Mouse (Mus musculus): ENCODE measurements around the gene Ccdc177. TPM values are rescaled to one million over a fixed set of nuclear protein-coding genes. Genes with fewer than 3 reads are reported as not detected.
"Not testable (repeated sequence)": the region's sequence is repeated elsewhere in the genome, so short reads cannot be mapped to it uniquely, and the experiment has no call there.

The Ccdc177 gene
- polyA plus RNA-seq, 1 experiment: 4.9 TPM

- TF ChIP-seq POLR2A (IDR thresholded peaks at IDR 0.05; ENCODE audit: borderline replicate concordance, insufficient read depth, low read length) (peak; percentile 94), CTCF (IDR thresholded peaks at IDR 0.05; ENCODE audit: borderline replicate concordance, insufficient read depth, low read depth, low read length) (no peak)
- peaks cover 24% of the 10 kb centered on the region for H3K4me1 ChIP-seq (ENCODE audit: control insufficient read depth, insufficient read depth, low read length)
- no peaks in the 10 kb centered on the region for H3K27me3 ChIP-seq (ENCODE audit: control insufficient read depth, insufficient read depth, low read length)
- peak within 1 kb of the TSS; percentile 90 for H3K27ac ChIP-seq (ENCODE audit: insufficient read depth, low read length)
- 5% methylated on average over 56 of the region's 56 CpGs for WGBS
- H3K4me3 ChIP-seq (replicated peaks; ENCODE audit: insufficient read depth, low read depth, low read length): peak within 1 kb of the TSS; percentile 54
- peak; percentile 98 to 99 for DNase-seq
Measured at GRCm38 (mm10) chr12:80789849-80790694, 29.6 kb upstream of the Ccdc177 start, which contains the start of gene Susd6. Gene Susd6 (plus strand): TSS chr12:80790510.

GRCm38 (mm10) chr12:80789276-80789675, 28.8 kb upstream of the Ccdc177 start:
- H3K4me3 ChIP-seq (replicated peaks; ENCODE audit: insufficient read depth, low read depth, low read length); H3K27ac ChIP-seq (ENCODE audit: insufficient read depth, low read length); H3K27me3 ChIP-seq (ENCODE audit: control insufficient read depth, insufficient read depth, low read length): not testable (repeated sequence)
- WGBS: 80% methylated on average over 4 of the region's 4 CpGs
- peaks cover 26% of the 10 kb centered on the region for H3K4me1 ChIP-seq (ENCODE audit: control insufficient read depth, insufficient read depth, low read length)
- DNase-seq: peak in 1 of 2 experiments; percentile 29

DNA sequence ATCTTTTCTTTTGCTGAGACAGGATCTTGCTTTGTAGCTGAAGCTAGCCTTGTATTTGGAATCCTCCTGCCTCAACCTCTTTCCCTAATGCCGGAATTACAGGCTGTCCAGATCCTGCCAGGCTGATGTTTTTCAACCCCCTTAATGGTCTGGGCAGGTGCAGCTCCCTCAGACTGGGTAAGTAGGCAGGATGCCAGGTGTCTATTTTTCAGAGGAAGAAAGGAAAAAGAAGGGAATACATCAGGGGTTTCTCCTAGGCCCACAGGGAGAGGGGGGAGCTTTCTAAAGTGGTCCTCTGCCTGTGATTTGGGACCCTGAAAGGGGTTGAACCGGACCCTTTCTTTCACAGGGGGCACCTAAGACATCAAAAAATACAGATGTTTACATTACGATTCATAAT, 27.7 kb upstream of the Ccdc177 start:
- Histone ChIP-seq H3K27me3 (ENCODE audit: control insufficient read depth, insufficient read depth, low read length) (no peaks in the 10 kb centered on the region), H3K4me3 (replicated peaks; ENCODE audit: insufficient read depth, low read depth, low read length) (no peak overlapping the region), H3K4me1 (ENCODE audit: control insufficient read depth, insufficient read depth, low read length) (peaks cover 26% of the 10 kb centered on the region), H3K27ac (ENCODE audit: insufficient read depth, low read length) (peak overlapping the region; percentile 49; the same call in 1 of the 2 replicates)
- TF ChIP-seq CTCF (IDR thresholded peaks at IDR 0.05; ENCODE audit: borderline replicate concordance, insufficient read depth, low read depth, low read length): no peak
- no peak for TF ChIP-seq POLR2A (IDR thresholded peaks at IDR 0.05; ENCODE audit: borderline replicate concordance, insufficient read depth, low read length)
- DNase-seq: no peak
- 82% methylated on average over 3 of the region's 3 CpGs for WGBS

DNA sequence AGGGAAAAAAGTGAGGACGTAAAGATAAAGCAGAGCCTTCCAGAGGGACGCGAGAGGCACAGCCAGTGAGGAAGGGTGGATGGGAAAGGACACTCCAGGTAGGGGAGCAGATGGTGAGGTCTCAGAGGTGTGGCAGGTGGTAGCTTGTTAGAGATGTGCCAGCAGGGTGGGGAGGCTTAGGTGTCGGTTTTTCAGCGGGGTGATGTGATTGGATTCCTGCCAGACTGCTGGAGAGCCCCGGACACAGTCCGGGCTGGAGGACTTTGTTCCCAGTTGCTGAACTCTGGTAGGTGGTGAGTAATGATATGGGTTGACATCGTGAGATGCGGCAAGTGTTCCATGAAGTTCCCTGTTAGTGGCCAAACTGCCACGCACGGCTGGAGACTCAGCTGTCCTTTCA, 27.1 kb upstream of the Ccdc177 start:
- TF ChIP-seq CTCF (IDR thresholded peaks at IDR 0.05; ENCODE audit: borderline replicate concordance, insufficient read depth, low read depth, low read length): no peak
- TF ChIP-seq POLR2A (IDR thresholded peaks at IDR 0.05; ENCODE audit: borderline replicate concordance, insufficient read depth, low read length): no peak
- Histone ChIP-seq H3K27me3 (ENCODE audit: control insufficient read depth, insufficient read depth, low read length) (no peaks in the 10 kb centered on the region), H3K27ac (ENCODE audit: insufficient read depth, low read length) (peak overlapping the region; percentile 49), H3K4me3 (replicated peaks; ENCODE audit: insufficient read depth, low read depth, low read length) (peak overlapping the region; percentile 23), H3K4me1 (ENCODE audit: control insufficient read depth, insufficient read depth, low read length) (peaks cover 24% of the 10 kb centered on the region)
- DNase-seq: peak; percentile 69 to 70
- 8% methylated on average over 11 of the region's 11 CpGs for WGBS

- no peak for TF ChIP-seq POLR2A (IDR thresholded peaks at IDR 0.05; ENCODE audit: borderline replicate concordance, insufficient read depth, low read length)
- TF ChIP-seq CTCF (IDR thresholded peaks at IDR 0.05; ENCODE audit: borderline replicate concordance, insufficient read depth, low read depth, low read length): no peak
- Histone ChIP-seq H3K27ac (ENCODE audit: insufficient read depth, low read length) (no peak overlapping the region), H3K27me3 (ENCODE audit: control insufficient read depth, insufficient read depth, low read length) (no peaks in the 10 kb centered on the region), H3K4me3 (replicated peaks; ENCODE audit: insufficient read depth, low read depth, low read length) (no peak overlapping the region), H3K4me1 (ENCODE audit: control insufficient read depth, insufficient read depth, low read length) (peaks cover 24% of the 10 kb centered on the region)
- DNase-seq: no peak
- WGBS: 83% methylated on average over 1 of the region's 1 CpGs
Measured at GRCm38 (mm10) chr12:80786591-80786990, 26.1 kb upstream of the Ccdc177 start.

DNA sequence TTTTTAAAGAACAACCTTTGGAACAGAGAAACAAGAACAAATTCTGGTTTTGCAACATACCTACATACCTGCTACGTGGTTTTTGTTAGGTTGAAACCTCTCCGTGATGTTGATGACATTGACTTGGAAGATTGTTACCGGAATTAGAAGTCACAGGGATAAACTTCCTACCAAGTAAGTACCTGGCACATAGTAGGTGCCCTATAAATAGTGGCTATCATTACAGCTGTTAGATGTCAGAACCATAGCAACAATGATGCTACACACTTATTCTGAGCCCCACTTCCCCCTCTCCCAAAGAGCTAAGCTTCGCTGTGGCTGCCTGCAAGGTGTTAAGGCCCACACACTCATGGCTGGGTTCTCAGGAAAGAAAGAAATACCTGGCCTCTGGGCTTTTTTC, 25.1 kb upstream of the Ccdc177 start:
- Histone ChIP-seq H3K27me3 (ENCODE audit: control insufficient read depth, insufficient read depth, low read length) (no peaks in the 10 kb centered on the region), H3K4me1 (ENCODE audit: control insufficient read depth, insufficient read depth, low read length) (peaks cover 24% of the 10 kb centered on the region), H3K4me3 (replicated peaks; ENCODE audit: insufficient read depth, low read depth, low read length) (no peak overlapping the region), H3K27ac (ENCODE audit: insufficient read depth, low read length) (peak overlapping the region; percentile 41; the same call in 1 of the 2 replicates)
- no peak for DNase-seq
- TF ChIP-seq POLR2A (IDR thresholded peaks at IDR 0.05; ENCODE audit: borderline replicate concordance, insufficient read depth, low read length): no peak
- no peak for TF ChIP-seq CTCF (IDR thresholded peaks at IDR 0.05; ENCODE audit: borderline replicate concordance, insufficient read depth, low read depth, low read length)
- 97% methylated on average over 4 of the region's 4 CpGs for WGBS

- no peak for TF ChIP-seq CTCF (IDR thresholded peaks at IDR 0.05; ENCODE audit: borderline replicate concordance, insufficient read depth, low read depth, low read length)
- no peak for TF ChIP-seq POLR2A (IDR thresholded peaks at IDR 0.05; ENCODE audit: borderline replicate concordance, insufficient read depth, low read length)
- Histone ChIP-seq H3K4me1 (ENCODE audit: control insufficient read depth, insufficient read depth, low read length) (peaks cover 24% of the 10 kb centered on the region), H3K27me3 (ENCODE audit: control insufficient read depth, insufficient read depth, low read length) (no peaks in the 10 kb centered on the region), H3K4me3 (replicated peaks; ENCODE audit: insufficient read depth, low read depth, low read length) (no peak overlapping the region), H3K27ac (ENCODE audit: insufficient read depth, low read length) (peak overlapping the region; percentile 93)
- WGBS: 89% methylated on average over 5 of the region's 5 CpGs
- DNase-seq: no peak
Measured at GRCm38 (mm10) chr12:80785005-80785404, 24.5 kb upstream of the Ccdc177 start.

DNA sequence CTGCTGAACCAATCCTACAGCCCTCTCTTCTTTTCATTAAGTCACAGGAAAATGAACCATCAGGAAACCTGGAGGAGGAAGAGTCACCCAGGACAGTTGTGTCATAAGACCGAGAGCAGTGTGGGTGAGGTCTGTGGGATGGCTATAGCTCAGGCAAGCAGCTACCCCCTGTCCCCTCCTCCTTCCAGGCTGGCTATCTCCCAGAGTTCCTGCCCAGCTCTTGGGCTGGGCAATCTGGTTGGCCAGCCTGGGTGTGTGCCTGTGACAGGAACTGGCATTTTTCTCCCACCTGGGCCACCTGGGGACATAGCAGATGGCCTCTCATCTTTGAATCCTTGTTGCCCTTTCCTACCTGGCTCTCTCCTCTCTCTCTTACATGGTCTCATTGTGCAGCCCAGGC, 23.4 kb upstream of the Ccdc177 start:
- H3K4me1 ChIP-seq (ENCODE audit: control insufficient read depth, insufficient read depth, low read length): peaks cover 24% of the 10 kb centered on the region
- H3K4me3 ChIP-seq (replicated peaks; ENCODE audit: insufficient read depth, low read depth, low read length): no peak overlapping the region
- H3K27ac ChIP-seq (ENCODE audit: insufficient read depth, low read length): peak overlapping the region; percentile 84
- no peaks in the 10 kb centered on the region for H3K27me3 ChIP-seq (ENCODE audit: control insufficient read depth, insufficient read depth, low read length)
- DNase-seq: peak; percentile 94 to 98
- TF ChIP-seq POLR2A (IDR thresholded peaks at IDR 0.05; ENCODE audit: borderline replicate concordance, insufficient read depth, low read length): peak; percentile 54; the same call in 1 of the 2 replicates
- no peak for TF ChIP-seq CTCF (IDR thresholded peaks at IDR 0.05; ENCODE audit: borderline replicate concordance, insufficient read depth, low read depth, low read length)
- WGBS: 14% methylated on average over 1 of the region's 1 CpGs
